Mouse (Mus musculus): ENCODE measurements at regions not wholly inside any gene's neighbourhood (a gene's known extent, or its start where the extent isn't known, plus 50 kb on each side); places are given as distances from the start of the nearest gene placed in this dataset.
"Not testable (repeated sequence)": the region's sequence is repeated elsewhere in the genome, so short reads cannot be mapped to it uniquely, and the experiment has no call there.

GRCm38 (mm10) chr13:39392151-39392550, 431.5 kb upstream of the Slc35b3 start:
- TF ChIP-seq CTCF, POLR2A (IDR thresholded peaks at IDR 0.05; ENCODE audit: extremely low read depth, insufficient read depth, low read length): not testable (repeated sequence)
